Mouse (Mus musculus): Measurements from ENCODE around the gene Evx1.
A peak's percentile ranks its signal among the peaks of the same experiment; 100 is the strongest.

Evx1 gene

DNA sequence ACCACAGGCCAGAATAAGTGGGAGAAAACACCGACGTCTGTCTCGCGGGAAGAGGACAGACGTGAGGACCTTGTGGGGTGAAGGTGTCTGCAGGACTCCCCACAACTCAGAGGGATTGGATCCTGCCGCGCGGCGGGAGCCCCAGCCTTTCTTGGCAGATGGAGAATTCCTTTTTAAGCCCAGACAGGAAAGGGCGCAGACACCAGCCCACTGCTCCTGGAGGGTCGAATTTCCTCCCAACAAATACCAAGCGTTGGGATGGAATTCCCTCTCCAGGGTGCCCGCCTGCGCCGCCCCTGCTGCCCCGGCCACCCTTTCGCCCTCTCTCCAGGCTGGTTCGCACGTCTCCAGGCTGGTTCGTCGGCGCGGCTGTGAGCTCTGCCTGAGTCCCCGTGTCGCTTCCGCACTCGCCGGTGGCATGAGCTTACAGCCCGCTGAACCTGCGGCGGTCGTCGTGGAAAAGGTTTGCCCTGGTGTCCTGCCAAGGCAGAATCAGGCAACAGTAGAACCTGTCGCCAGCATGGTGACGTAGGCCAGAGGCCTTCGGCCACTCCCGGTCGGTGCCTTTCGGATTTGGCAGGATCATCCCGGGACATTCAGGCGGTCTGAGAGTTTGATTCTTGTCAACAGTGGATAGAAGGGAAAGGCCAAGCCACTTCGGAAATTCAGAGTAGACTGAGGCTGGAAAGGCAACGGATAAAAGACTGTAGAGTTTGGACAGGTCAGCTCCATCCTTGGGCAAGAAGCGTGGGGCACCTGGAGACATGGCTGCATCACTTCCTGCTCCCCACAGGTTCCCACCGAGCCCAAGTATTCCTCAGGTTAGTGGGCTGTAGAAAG is 22.1 kb upstream of the Evx1 start:
- no peak for DNase-seq (ENCODE audit: low read depth)

- no peak for DNase-seq (ENCODE audit: low read depth)
Observed at GRCm38 (mm10) chr6:52292328-52292727, 21.0 kb upstream of the Evx1 start.

GRCm38 (mm10) chr6:52294616-52295015 is 18.7 kb upstream of the Evx1 start:
- DNase-seq (ENCODE audit: low read depth), result no peak

DNA sequence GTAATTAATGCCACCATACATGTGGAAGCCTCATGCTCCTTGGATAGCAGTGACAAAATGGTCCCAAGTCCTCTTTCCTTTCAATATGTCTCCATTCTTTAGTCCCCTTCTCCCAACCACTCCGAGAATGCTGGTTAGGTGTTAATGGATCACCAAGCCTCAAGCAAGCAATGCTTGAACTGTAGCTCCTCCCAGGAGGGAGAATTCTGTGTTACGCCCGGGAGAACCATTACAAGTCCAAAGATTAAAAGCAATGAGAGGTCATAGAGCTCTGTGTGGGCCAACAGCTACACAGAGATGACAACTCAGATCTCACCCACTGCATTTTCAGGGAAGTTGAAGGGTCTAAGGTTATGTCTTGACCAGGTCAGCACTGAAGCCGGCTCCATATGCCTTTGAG is 14.8 kb upstream of the Evx1 start:
- DNase-seq (ENCODE audit: low read depth), result no peak

DNA sequence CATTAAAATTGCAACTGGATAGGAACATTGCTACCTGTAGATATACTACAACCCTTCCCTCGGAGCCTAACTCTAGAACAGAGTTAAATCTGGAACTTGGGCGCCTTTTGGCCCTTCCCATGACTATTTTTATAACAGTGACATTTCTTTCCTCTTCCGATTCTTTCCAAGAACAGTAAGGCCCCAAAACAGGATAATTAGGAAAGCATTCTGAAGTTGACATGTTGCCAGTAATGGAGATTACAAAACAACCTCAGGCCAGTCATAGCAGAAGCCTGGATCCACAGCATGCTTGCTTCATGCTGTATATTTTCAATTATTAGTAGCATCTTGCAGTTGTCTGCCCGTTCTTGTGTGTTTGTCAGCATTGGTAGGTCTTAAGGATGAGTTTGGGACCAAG is 12.5 kb upstream of the Evx1 start:
- DNase-seq (ENCODE audit: low read depth), result no peak

DNA sequence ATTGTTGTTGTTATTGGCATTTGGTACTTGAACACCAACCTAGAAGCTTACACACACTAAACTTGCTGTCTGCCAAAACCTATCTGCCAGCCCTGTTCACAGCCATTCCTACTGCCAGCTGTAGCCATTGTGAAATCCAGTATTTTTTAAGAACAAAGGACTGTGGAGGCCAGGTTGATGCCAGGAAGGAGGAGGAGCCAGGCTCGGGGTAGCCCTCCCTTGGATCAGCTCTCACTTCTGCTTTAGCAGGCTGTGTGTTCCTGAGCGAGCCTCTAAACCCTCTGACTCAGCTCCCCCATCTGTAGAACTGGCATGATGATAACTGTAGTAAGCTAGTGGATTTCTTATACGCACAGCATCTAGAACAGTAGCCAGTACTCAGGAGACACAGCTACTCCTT is 9.9 kb upstream of the Evx1 start:
- no peak for DNase-seq (ENCODE audit: low read depth)

GRCm38 (mm10) chr6:52305877-52306389 is 7.4 kb upstream of the Evx1 start:
- DNase-seq (ENCODE audit: low read depth), result peak; percentile 23

DNA sequence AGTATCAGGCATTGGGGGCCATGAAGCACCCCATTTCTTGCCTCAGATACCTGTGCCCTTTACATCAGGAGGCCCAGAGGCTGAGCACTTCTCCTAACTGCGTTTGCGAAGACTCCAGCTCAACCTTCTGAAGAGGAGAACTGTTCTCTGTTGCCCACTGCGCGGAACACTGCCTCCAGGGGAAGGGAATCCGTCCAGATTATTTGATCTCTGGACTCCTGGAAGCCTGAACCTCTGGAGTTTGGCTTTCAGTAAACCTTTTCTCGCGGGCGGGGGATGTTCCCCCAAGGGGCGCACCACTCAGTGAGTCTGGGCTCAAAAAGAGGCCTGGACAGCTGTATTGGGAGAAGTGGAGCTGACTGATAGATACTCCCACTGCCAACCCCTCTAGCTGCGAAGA is 3.5 kb upstream of the Evx1 start:
- no peak for DNase-seq (ENCODE audit: low read depth)

GRCm38 (mm10) chr6:52310366-52310765 is 2.9 kb upstream of the Evx1 start:
- no peak for DNase-seq (ENCODE audit: low read depth)

DNA sequence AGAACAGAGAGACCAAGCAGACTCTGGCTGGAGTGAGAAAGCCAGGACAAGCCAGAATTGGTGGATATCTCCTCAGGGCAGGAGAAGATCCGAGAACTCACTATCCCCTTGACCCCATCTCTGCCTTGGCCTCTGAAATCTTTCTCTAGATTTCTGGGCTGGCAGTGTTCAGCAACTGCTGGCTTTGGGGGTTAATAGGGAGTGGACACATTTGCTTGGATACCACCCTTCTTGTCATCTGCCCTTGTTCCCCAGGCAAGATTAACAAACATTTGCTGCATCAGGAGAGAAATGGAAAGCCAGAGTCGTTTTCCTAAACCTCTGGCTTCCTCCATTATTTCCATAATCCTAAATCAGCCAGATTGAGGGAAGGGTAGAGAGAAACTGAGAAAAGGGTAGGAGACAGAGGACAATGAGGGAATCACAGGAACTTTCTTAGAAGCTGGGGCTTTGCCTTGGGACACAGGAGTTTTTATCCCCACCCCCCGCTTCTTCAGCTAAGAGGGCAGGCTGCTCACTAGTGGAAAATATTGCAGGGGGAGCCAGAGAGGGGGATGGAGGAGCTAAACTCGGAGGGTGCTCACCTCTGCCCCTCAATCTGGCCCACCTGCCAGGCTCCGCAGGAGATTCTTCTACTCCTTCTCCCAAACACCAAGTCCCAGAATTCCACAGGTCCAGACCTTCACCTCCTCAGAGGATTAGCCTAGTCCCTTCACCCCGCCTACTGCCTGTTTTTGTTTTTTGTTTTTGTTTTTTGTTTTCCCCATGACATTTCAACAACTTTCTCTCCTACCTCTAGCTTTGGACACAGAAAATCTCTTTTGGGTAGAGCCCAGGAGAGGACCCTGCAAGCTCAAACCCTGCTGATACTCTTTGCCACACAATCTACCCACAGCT is 1.4 kb upstream of the Evx1 start:
- no peak for DNase-seq (ENCODE audit: low read depth)

DNA sequence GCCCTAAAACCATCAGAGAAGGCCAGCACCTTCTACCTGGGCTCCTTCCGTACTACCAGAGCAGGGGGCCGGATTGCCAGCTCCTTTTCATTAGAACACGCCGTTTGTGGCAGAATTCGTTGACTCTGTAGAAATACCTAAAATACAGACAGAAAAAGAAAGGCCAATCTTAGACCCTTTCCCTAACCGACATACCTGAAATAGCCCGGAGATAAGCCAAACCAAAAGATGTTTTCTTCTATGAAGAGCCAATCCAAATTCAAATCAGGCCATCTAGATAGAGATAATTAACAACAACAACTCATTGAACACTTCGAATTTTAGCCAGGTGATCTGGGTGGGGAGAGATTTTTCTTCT is 761 bp upstream of the Evx1 start:
- no peak for DNase-seq (ENCODE audit: low read depth)

- no peak for DNase-seq (ENCODE audit: low read depth)
Observed at GRCm38 (mm10) chr6:52314304-52315100, 1.2 kb downstream of the Evx1 start.

GRCm38 (mm10) chr6:52315441-52316412 is 2.4 kb downstream of the Evx1 start:
- no peak for DNase-seq (ENCODE audit: low read depth)

GRCm38 (mm10) chr6:52316413-52317184 is 3.3 kb downstream of the Evx1 start:
- DNase-seq (ENCODE audit: low read depth), result no peak

DNA sequence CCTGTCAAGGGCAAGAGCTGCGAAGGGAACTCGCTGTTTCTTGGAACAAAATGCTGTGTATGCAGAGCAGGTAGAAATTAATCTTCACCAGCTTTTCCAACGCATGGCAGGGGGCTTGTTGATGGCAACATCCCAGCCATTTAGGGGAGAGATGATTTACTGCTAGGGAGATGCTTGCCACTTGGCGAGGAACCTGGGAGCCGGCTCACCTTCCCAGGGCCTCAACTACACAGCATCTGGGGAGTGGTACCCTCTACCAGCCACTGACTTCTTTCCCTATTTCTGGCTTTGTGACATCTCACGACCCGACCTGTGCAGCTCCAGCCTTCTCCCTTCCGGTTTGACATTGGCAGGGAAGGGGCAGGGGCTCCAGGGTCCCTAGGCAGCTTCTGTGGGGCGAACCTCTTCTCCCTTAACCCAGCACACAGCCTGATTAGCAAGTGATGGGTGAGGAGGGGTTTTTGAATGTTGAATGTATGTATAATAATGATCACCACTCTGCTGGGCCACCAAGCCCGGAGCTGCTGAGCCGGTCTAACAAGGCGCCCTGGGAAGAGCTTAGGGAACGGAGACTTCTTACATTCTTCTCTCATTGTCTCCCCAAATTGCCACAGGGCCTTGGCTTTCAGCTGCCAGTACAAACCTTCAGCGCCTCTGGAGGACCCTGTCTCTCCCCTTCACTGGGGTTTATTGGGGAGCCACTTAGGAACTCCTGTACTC is 4.3 kb downstream of the Evx1 start:
- DNase-seq (ENCODE audit: low read depth), result no peak

DNA sequence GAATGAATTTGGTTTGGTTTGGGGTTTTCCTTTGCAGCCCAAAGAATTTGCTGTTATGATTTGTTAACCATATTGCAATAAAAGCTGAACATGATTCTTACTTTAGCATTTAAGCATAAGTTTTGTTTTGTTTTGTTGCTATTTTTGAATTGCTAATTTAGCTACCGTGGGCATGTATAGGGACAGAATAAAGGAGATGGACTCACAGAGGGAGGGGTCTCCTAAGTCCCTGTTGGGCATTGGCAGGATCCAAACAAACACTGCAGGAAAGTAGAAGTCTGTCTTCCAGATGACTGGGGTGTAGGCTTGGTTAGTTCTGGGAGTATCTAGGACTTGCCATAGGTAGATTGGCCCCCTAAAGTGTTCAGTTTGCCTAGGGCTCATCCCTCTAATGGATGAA is 5.0 kb downstream of the Evx1 start:
- DNase-seq (ENCODE audit: low read depth), result no peak

- no peak for DNase-seq (ENCODE audit: low read depth)
Observed at GRCm38 (mm10) chr6:52319956-52320690, 6.8 kb downstream of the Evx1 start.

- no peak for DNase-seq (ENCODE audit: low read depth)
Observed at GRCm38 (mm10) chr6:52320966-52321825, 7.9 kb downstream of the Evx1 start.
